Mouse (Mus musculus): ENCODE measurements around the gene Hlcs.

DNA sequence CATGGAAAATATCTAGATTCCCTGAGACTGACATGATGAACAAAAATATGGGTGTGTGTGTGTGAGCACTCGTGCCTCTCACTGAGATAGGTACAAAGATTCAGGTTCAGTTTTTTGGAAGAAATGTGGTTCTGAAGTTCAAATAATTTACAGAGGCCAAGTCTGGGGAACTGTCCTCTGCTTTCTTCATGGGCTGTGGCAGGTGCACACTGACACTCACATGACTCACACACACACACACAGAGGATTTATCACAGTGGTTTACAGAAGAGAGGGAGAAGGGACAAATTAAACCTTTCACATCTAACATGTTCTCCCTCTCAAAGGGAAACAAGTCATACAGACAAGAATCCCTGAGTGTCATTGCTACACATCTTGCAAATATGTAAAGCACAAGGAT is 140.0 kb downstream of the Hlcs start:
- TF ChIP-seq POLR2A (IDR thresholded peaks at IDR 0.05; ENCODE audit: borderline replicate concordance, extremely low read depth, insufficient read depth, insufficient read length, poor library complexity, severe bottlenecking), result no peak
- no peak for TF ChIP-seq CTCF (IDR thresholded peaks at IDR 0.05; ENCODE audit: borderline replicate concordance, extremely low read depth, insufficient read depth, insufficient read length)
